Mouse (Mus musculus) adrenal gland, adult (tissue): ENCODE results near the gene Mapkapk2.

Experiments used
- DNase-seq, 2 experiments: peaks; one replicate each; pipeline ENCODE4 v3.0.0; 2022 to 2023; ENCODE audit warnings: low spot score in 1 of 2; ENCODE audit not compliant: inconsistent age in 2 of 2

Mapkapk2 gene

DNA sequence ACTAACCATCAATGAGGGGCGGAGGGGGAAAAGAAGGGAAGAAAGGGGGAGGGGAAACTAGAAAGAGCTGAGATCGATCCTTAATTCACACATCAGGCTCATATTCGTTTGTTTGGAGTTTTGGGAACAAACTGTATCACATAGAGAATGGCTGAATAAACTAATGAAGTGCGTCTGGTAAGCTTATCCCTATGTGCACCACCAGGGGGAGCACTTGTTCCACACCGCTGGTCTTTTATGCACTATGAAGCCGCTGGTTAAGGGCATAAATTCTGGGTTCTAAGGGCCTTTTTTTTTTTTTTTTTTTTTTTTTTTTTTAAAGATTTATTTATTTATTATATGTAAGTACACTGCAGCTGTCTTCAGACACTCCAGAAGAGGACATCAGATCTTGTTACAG is 18.3 kb upstream of the Mapkapk2 start:
- peak; percentile 64 to 89 for DNase-seq

DNA sequence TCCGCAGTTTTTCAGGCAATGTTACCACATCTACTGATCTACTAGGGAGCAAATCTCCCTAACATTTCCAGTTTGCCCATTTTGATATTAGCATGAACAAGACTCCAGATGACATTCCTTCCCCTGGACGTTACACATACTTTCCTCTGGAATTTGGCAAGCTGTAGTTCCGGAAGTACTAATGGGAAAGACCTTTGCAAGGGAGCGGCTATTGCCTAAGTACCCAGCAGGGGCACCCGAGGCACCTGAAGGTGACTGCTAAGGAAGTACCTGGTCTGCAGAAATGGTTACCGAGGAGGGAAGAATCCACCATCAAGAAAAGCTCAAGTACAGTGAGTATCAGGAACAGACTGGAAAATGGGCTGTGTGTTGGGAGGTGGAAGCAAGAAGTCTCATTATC is 14.9 kb upstream of the Mapkapk2 start:
- DNase-seq, result peak in 1 of 2 experiments; percentile 62

DNA sequence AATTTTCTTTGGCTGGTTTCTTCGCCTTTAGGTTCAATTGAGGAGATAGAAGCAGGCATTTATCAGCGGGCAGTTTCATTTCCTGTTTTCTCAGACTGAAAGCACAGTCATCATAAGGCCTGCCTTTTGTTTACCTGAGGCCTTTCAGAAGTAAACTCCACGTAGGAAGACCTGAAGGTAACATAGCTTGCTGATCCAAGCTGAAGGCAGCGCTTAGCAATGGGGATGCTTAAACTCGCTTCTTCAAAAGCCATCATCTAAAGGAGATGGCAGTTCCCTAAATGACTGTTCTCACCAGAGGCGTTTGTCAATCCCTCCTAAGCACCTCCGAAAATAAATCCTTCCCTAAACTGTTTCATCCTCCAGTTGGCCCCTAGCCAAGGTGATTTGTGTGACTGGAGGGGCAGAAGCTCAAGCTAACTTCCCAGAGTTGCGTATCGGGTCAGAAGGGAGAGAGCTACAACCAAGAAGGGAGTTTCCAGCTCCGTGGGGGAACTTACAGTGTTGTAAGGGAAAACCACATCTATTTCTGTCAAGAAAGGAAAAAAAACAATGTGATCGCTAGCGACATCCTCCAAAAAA is 13.0 kb upstream of the Mapkapk2 start:
- DNase-seq, result peak in 1 of 2 experiments; percentile 78

DNA sequence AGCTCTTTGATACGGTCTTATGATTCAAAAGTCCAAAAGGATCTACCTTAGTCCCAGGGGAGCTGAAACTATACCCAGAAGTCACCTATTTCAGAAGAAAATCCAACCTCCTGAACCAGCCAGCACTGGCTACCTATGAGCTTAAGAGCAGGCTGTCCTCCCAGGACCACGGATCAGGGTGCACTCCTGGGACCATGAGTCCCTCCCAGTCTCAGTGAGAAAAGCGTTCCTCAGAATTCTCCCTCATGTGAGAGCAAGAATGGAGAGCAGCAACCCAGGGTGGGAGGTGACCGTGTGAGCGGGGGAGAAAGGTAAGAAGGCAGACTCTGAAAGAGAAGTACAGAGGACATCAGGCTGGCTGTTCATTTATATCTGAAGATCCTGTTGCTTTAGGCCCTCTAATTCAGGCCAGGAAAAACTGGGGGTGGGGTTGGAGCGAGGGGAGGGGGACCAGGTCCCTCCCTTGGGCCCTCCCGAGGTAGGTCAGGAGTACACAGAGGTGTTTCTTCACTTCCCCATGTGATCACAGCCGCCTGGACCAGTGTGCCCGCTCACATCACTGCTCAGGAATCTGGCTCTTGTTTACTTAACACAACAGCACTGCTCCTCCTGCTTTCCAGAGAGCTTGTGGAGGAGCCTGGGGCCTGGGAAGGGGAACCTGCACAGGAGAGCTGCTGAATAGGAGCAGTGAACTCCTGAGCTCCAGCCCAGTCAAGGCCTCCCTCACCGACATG is 10.1 kb upstream of the Mapkapk2 start:
- DNase-seq, result peak in 1 of 2 experiments; percentile 66

DNA sequence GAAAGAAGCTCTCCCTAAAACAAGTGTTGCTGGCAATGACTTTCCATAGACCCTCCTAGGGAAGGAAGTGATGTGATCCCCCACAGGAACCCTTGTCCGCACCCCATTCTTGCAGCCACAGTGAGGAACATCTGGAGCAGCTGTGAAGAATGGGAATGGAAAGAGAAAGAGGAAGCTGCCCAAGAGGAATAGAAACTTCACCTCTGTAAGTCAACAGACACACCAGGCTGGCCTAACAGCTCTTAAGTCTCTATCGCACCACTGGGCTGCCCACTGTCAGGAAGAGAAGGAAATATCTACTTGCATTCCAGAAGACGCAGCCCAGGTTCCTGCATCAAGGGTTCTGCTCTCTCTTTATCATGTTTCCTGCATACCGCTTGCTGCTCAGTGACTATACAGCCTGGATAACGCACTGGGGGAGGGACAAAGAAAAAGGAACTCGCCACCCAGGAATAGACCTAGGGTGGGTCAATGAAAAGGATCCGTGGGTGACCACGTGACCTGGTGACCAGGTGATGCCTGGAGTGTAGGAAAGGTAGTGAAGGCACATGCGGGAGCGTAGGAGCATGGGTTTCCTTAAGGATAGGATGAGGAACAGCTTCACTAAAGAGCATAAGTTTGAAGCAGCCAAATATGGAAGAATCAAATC is 6.3 kb upstream of the Mapkapk2 start:
- peak in 1 of 2 experiments; percentile 29 for DNase-seq

DNA sequence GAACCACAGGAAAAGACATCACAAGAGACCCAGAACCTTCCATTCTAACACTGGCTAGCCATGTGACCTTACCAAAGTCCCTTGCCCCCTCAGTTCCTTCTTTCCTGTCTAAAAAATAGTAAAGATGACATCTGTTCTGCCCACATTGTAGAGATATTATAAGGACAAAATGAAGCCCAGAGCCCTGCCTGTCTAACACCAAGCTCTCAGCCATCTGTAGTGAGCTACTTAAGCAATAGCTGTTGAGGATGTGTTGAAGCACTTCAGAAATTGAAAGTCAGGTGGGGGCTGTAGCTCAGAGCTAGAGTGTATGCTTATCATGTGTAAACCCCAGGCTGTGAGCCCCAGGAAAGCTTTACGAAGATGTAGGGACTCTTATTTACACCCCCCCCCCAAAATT is 3.2 kb upstream of the Mapkapk2 start:
- DNase-seq, result no peak

DNA sequence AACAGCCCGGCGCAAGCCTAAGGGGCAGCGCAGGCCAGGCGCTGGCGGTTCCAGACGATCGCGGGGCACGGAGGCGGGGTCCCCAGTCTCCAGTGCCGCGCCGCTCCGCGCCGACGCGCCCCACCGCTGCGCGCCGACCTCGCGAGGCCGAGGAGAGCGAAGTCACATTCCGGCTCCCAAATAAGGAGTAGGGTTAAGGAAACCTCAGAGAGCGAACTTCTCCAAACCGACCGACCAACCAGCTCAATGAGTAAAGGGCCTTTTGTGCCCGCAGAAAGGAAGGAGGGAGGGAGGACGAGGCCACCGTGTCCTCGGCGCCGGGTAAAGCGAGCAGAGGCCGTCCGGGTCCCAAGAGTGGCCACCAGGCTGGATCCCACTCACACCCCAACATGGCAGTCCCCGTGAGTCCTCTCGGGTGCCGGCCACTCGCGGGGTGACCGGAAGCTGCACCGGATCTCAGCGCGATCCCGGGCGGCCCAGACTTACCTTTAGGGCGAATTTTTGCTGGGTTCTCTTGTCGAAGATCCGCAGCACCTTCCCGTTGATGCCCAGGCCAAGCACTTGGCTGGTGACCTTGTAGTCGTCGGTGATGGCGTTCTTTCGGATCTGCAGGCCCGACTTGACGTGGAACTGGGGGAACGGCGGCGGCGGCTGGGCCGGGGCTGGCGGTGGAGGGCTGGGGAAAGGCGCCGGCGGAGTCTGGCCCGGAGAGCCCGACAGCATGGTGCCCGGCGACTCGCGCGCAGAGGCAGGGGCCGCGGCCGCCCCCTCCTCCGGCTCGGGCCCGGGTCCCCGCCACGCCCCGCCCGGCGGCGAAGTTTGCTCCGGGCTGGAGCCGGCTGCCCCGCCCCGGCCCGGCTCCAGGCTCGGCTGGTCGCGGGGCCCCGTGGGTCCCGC is 575 bp downstream of the Mapkapk2 start:
- DNase-seq, result peak; percentile 73 to 89

DNA sequence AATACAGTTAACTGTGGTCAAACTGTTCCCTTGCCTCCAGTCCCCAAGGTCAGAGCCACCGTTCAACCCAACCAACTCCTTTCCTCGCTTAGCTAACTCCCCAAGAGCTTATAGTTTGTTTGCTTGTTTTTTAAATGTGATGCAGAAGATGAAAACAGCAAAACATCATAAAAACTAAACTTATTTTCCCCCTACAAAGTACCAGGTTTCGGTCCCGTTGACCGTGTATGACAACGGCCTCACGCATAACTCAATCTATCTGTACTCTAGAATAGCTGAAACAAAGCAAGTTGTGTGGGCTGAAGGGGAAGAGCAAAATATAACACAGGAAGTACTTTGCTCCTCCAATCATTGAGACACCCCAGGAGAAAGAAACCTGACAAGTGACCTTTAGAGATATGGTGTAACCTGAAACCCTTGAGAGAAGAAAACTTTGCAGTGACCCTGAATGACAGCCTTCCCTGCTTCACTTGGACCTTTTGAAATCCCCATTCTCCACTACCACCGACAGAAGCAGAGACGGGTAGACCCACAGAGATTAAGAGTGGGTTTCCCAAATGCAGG is 1.4 kb downstream of the Mapkapk2 start:
- DNase-seq, result peak in 1 of 2 experiments; percentile 81

DNA sequence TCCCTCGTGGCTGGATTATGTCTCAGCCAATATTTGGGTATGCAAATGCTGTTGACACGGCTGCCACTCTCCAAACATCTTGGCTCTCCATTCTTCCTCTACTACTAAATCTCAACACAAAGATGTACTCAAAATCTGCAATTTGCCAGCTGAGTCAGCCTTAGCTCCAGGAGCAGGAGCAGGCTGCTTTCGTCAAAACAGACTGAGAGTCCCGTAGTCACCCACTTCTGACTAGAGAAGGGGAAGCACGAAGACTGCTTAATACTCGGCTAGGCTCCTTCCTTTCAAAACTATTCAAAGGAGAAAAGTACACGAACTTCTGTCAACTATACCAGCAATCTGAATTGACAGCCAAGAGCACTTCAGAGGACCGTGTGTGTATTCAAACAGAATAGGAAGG is 2.1 kb downstream of the Mapkapk2 start:
- DNase-seq, result peak in 1 of 2 experiments; percentile 76

DNA sequence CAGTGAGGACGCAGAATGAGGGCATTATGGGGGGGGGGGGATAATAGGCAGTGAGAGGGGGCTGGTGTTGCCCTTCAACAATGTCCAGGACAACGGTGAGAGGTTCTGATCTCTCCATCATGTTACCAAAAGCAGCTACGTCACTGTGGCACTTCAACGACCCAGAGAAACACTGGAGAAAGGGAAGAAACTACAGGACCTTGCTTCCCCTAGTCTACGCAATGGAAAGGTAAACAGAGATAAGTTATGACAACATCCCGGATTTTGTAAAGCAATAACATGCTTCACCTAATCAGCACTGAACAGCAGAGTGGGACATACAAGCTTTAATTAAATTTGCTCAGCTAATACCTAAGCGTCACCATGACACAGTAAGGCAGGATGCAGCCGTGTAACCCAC is 3.7 kb downstream of the Mapkapk2 start:
- DNase-seq, result no peak

DNA sequence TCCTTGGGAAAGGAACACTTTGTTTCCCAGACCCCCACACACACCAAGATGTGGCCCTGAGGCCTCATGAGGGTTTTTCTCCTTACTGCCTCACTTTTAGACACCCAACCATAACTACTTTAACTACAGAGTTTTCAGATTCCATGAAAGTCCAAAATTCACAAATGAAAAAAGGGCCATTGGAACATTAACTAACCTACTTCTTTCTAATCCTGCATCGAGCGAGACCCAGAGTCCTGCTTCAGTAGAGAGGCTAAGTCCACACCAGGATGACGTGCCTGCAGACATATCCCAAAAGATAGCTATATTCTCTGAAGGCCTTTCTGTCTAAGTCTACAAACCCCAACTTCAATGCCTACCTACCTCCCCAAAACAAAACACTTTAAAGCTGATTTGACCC is 4.8 kb downstream of the Mapkapk2 start:
- no peak for DNase-seq

DNA sequence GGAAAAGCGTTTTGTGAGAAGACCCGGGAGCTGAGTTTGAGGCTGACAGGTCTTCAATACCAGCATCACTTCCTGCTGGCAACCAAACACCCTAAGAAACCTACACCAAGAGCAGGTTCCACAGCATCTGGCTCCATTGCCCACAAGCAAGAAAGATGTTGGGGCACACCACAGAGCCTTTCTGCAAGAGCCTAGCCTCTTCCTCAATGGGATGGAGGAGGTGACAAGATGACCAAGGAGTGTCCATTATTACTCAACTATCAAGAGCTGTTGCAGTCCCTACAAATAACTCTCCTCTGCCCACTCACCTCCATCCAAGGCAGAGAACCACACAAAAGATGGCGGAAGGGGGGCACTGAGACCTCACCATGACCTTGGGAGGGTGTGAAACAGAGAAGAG is 5.5 kb downstream of the Mapkapk2 start:
- peak in 1 of 2 experiments; percentile 44 for DNase-seq

DNA sequence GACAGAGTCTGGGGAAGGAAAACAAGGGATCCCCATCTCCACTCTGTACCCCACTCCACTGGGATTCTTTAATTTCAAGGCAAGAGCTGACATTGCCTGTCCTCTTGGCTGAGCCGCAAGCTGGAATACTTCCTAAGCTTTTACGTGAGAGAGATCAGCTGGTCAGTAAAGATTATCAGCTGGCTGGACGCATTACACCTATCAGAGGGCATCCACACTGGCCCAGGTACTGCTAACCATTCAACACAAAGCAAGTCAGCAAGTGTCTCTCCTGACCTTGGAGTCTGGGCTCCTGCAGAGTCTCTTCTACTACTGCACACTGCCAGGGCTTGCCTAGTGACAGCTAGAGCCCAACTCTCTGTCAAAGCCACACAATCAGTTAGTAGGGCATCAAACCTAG is 6.1 kb downstream of the Mapkapk2 start:
- no peak for DNase-seq

DNA sequence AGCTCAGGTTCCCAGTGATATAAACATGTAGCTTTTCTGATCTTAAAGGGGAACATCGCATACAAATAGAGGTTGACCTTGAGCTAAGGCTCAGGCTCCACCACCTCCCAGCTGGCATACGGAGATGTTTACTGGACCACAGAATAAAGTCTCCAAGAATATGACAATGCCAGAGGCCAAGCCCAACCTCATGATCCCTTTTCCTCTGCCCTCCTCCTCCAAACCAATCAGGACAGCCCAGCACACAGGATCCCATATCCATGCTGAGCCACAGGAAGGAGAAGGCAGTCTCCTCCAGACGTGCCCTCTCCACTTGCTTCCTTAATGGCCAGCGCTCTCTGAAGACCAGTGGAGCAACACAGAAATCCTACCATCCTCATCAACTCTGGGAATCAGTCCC is 6.7 kb downstream of the Mapkapk2 start:
- DNase-seq, result peak in 1 of 2 experiments; percentile 68

DNA sequence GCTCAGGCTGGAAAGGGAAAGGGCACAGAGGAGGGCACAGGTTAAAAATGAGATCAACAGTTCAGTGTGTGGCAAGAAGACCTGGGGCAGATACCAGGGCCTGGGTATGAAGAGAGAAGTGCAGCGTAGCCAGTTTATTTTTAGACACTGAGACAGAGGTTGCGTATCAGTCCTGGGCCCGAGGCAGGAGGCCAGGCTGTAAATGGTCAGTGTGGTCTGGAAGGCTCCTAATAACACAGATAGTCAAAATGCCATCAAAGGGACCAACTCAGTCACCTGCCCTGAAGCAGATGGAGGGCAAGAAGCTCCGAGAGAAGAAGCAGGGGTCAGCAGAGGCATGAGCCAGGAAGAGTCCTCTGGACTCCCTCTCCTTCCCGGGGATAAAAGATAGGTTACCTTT is 7.4 kb downstream of the Mapkapk2 start:
- peak in 1 of 2 experiments; percentile 73 for DNase-seq

DNA sequence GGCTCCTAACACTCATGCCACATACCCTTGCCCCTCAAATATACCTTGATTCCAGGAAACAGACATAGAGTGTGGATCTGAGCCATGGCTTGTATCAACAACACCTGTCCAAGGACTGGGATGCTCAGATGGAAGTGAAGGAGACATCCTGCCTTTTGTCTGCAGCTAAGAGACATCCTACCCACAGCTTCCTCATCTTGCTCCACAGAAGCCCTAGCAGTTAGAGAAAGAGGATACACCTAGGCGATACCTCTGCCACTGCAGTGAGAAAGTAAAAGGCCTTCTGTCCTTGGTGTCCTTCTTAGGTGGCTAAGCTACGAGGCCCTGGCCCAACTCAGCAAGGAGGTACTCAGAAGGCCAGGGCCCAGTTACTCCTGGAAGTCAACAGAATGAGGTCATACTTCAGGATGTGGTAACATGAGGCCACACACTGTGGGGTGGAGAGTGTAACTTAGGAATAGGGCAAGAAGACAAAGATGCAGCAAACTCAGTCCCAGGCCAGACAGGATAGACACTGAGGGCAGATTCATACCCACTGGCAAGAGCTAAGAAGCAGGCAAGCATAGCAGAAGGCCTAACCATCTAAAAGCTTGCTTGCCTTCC is 8.0 kb downstream of the Mapkapk2 start:
- DNase-seq, result peak in 1 of 2 experiments; percentile 86

DNA sequence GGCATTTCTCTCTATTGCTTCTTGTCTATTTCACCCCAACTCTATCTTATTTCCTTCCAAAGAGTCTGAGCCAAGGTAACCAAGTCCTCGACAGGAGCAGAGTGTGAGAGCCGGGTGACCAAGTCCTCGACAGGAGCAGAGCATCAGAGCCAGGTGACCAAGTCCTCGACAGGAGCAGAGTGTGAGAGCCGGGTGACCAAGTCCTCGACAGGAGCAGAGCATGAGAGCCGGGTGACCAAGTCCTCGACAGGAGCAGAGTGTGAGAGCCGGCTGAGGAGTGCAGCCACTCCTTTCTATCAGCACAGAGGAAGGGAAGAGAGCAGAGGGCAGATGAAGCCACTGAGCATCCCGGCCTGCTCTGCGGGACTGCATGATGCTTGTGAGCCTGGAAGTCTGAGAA is 9.1 kb downstream of the Mapkapk2 start:
- no peak for DNase-seq

DNA sequence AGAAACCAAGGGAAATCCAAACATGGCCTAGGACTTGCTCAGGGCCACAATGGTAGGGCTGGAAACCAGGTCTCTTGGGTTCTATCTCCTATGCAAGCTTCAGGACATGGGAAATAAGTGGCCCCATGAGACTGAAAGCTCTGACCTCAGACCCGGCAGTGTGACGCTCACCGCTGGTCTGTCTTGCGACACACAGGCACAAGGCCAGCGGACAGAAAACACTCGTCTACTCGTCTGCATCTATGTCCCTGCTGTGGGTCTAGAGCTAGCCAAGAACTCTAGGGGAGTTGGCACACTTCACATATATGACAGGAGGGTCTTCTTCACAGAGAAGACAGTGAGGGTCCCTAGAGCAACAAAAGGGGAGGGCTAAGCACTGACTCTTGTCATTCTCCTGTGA is 10.7 kb downstream of the Mapkapk2 start:
- peak; percentile 79 to 93 for DNase-seq

DNA sequence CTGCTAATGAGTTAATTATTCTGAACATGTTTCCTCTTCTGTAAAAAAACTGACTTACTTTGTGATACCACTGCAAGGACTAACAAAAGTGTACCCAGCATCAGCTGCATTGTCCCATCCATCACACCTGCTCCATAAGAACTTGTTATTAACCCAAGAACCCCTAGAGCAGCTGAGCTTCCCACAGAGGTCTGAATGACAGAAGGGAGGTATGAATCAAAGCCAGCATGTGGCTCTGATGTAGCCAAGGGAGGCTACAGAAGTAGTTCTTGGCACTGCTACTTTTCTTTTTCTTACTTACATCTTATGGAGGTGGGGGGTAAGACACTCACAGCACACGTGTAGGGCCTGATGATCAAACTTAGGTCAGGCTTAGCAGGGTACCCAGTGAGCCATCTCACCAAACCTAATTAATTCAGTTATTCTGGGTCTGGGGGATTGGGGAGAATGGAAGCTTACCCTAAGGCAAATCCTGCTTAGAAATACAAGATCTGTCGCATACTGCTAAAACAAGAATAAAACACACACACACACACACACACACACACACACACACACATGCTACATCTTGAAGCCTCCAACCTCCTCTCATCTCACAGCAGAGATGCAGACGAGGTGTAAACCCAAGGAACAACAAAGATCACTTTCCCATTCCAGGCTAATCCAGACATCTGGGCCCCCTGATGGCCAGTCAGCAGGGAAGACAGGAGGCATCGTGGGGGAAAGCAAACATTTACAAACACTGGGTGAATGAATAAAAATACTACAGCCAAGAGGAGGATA is 11.5 kb downstream of the Mapkapk2 start:
- no peak for DNase-seq

DNA sequence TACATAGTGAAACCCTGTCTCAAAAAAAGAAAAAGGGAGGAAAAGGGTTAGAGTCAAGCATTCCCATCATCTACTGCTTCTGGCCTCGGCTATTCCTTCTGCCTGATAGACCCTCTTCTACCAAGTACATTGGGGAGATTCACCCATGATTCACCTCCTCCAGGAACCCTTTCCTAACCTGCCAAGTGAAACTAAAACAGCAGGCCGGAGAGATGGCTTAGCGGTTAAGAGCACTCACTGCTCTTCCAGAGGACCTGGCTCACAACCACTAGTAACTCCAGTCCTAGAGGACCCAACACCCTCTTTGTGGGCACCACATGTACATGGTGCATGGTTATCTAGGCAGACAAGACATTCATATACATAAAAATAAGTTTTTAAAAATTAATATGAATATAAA is 12.4 kb downstream of the Mapkapk2 start:
- DNase-seq, result no peak
